Mouse (Mus musculus) heart, embryonic 12.5 days (tissue): ENCODE data around the gene A830031A19Rik. TPM values are rescaled to one million over a fixed set of nuclear protein-coding genes. Genes with fewer than 3 reads are reported as not detected.
A peak's percentile ranks its signal among the peaks of the same experiment; 100 is the strongest.

Experiments
- ATAC-seq: fragments of 200-750 bp; cut with Nextera tagmentation; 2 replicates; pipeline ENCODE4 v1.8.0; 2017; ENCODE audit warnings: moderate TSS enrichment, moderate library complexity; ENCODE audit not compliant: insufficient number of reproducible peaks, low FRiP score
- H3K27ac ChIP-seq: fragments of 300-500 bp; sonication (generic); 2 replicates; pipeline ENCODE4 v1.5.1; 2016; ENCODE audit warnings: mild to moderate bottlenecking, moderate library complexity; ENCODE audit not compliant: poor library complexity, severe bottlenecking
- H3K27me3 ChIP-seq: fragments of 300-500 bp; sonication (generic); replicated peaks from 2 replicates; pipeline ENCODE4 v1.6.1; 2016; ENCODE audit warnings: mild to moderate bottlenecking, moderate library complexity
- H3K36me3 ChIP-seq: fragments of 300-500 bp; sonication (generic); 2 replicates; pipeline ENCODE4 v1.6.1; 2016; ENCODE audit warnings: mild to moderate bottlenecking, moderate library complexity
- H3K4me1 ChIP-seq: fragments of 300-500 bp; sonication (generic); replicated peaks from 2 replicates; pipeline ENCODE4 v1.6.1; 2016; ENCODE audit warnings: mild to moderate bottlenecking
- H3K4me2 ChIP-seq: fragments of 300-500 bp; sonication (generic); 2 replicates; pipeline ENCODE4 v1.6.1; 2016; ENCODE audit warnings: mild to moderate bottlenecking, moderate library complexity
- H3K4me3 ChIP-seq: fragments of 300-500 bp; sonication (generic); 2 replicates; pipeline ENCODE4 v1.5.1; 2016; ENCODE audit warnings: mild to moderate bottlenecking
- H3K9ac ChIP-seq: fragments of 300-500 bp; sonication (generic); 2 replicates; pipeline ENCODE4 v1.6.1; 2016; ENCODE audit warnings: mild to moderate bottlenecking, moderate library complexity
- H3K9me3 ChIP-seq: fragments of 300-500 bp; sonication (generic); replicated peaks from 2 replicates; pipeline ENCODE4 v1.6.1; 2016; ENCODE audit warnings: mild to moderate bottlenecking, moderate library complexity
- WGBS: fragments of 180-500 bp; shearing (Covaris S2); methylation state at CpG from one replicate; pipeline ENCODE4 v1.1.7; 2016; 5-methylcytosine and 5-hydroxymethylcytosine counted together
- polyA plus RNA-seq: library from polyadenylated mRNA; unstranded; fragments of >200 nt; fragmentation: Nextera tagmentation; extraction: Ambion mirVana; gene quantifications from 2 replicates; pipeline ENCODE4 v1.2.1, GENCODE M21; 2016

Gene A830031A19Rik
- polyA plus RNA-seq, 1 experiment from 2014 or later: not detected

GRCm38 (mm10) chr11:24107414-24107813, 32.6 kb upstream of the A830031A19Rik start:
- no peaks in the 10 kb centered on the region for H3K9me3 ChIP-seq
- no peak overlapping the region for H3K27ac ChIP-seq
- 82% methylated on average over 5 of the region's 5 CpGs for WGBS
- ATAC-seq: no peak
- peaks cover 49% of the 10 kb centered on the region for H3K4me1 ChIP-seq
- H3K9ac ChIP-seq: no peak overlapping the region
- H3K36me3 ChIP-seq: no peaks in the 10 kb centered on the region
- H3K27me3 ChIP-seq: no peaks in the 10 kb centered on the region
- H3K4me2 ChIP-seq: no peak overlapping the region
- H3K4me3 ChIP-seq: no peak overlapping the region

- Histone ChIP-seq H3K9ac (no peak overlapping the region), H3K4me1 (peaks cover 55% of the 10 kb centered on the region), H3K4me3 (no peak overlapping the region), H3K36me3 (no peaks in the 10 kb centered on the region), H3K27ac (no peak overlapping the region), H3K9me3 (no peaks in the 10 kb centered on the region), H3K4me2 (no peak overlapping the region), H3K27me3 (no peaks in the 10 kb centered on the region)
- WGBS: 71% methylated on average over 6 of the region's 6 CpGs
- no peak for ATAC-seq
Observed at GRCm38 (mm10) chr11:24103128-24103742, 28.4 kb upstream of the A830031A19Rik start.

GRCm38 (mm10) chr11:24102372-24102771, 27.5 kb upstream of the A830031A19Rik start:
- no peak overlapping the region for H3K4me3 ChIP-seq
- H3K9me3 ChIP-seq: no peaks in the 10 kb centered on the region
- no peak overlapping the region for H3K9ac ChIP-seq
- H3K4me2 ChIP-seq: no peak overlapping the region
- H3K4me1 ChIP-seq: peaks cover 51% of the 10 kb centered on the region
- H3K36me3 ChIP-seq: no peaks in the 10 kb centered on the region
- 48% methylated on average over 2 of the region's 2 CpGs for WGBS
- H3K27me3 ChIP-seq: no peaks in the 10 kb centered on the region
- H3K27ac ChIP-seq: no peak overlapping the region
- no peak for ATAC-seq

GRCm38 (mm10) chr11:24101625-24102024, 26.8 kb upstream of the A830031A19Rik start:
- H3K27ac ChIP-seq: no peak overlapping the region
- H3K4me1 ChIP-seq: peaks cover 50% of the 10 kb centered on the region
- no peaks in the 10 kb centered on the region for H3K27me3 ChIP-seq
- H3K4me2 ChIP-seq: no peak overlapping the region
- WGBS: 60% methylated on average over 3 of the region's 3 CpGs
- ATAC-seq: no peak
- no peak overlapping the region for H3K9ac ChIP-seq
- H3K36me3 ChIP-seq: no peaks in the 10 kb centered on the region
- H3K9me3 ChIP-seq: no peaks in the 10 kb centered on the region
- H3K4me3 ChIP-seq: no peak overlapping the region

GRCm38 (mm10) chr11:24100449-24101070, 25.7 kb upstream of the A830031A19Rik start:
- Histone ChIP-seq H3K9ac (peak overlapping the region; percentile 61; the same call in 1 of the 2 replicates), H3K4me1 (peaks cover 50% of the 10 kb centered on the region), H3K4me3 (no peak overlapping the region), H3K4me2 (peak overlapping the region; percentile 11), H3K9me3 (no peaks in the 10 kb centered on the region), H3K36me3 (no peaks in the 10 kb centered on the region), H3K27me3 (no peaks in the 10 kb centered on the region), H3K27ac (peak overlapping the region; percentile 71)
- WGBS: 50% methylated on average over 4 of the region's 4 CpGs
- ATAC-seq: 0 out of 2 replicates have a peak, but pooled peaks have one; percentile 48

- Histone ChIP-seq H3K4me3 (no peak overlapping the region), H3K27ac (peak overlapping the region; percentile 73), H3K4me2 (peak overlapping the region; percentile 11), H3K4me1 (peaks cover 55% of the 10 kb centered on the region), H3K27me3 (no peaks in the 10 kb centered on the region), H3K9ac (no peak overlapping the region), H3K9me3 (no peaks in the 10 kb centered on the region), H3K36me3 (no peaks in the 10 kb centered on the region)
- peak; percentile 59; the same call in 1 of the 2 replicates for ATAC-seq
- 35% methylated on average over 5 of the region's 7 CpGs for WGBS
Observed at GRCm38 (mm10) chr11:24099886-24100293, 25.0 kb upstream of the A830031A19Rik start.

- Histone ChIP-seq H3K27me3 (no peaks in the 10 kb centered on the region), H3K9me3 (no peaks in the 10 kb centered on the region), H3K4me2 (no peak overlapping the region), H3K9ac (no peak overlapping the region), H3K4me3 (no peak overlapping the region), H3K36me3 (no peaks in the 10 kb centered on the region), H3K27ac (no peak overlapping the region), H3K4me1 (peaks cover 62% of the 10 kb centered on the region)
- WGBS: 84% methylated on average over 10 of the region's 10 CpGs
- no peak for ATAC-seq
Observed at GRCm38 (mm10) chr11:24099215-24099614, 24.4 kb upstream of the A830031A19Rik start.

- Histone ChIP-seq H3K4me1 (peaks cover 64% of the 10 kb centered on the region), H3K9ac (no peak overlapping the region), H3K27ac (no peak overlapping the region), H3K4me3 (no peak overlapping the region), H3K36me3 (no peaks in the 10 kb centered on the region), H3K4me2 (no peak overlapping the region), H3K9me3 (no peaks in the 10 kb centered on the region), H3K27me3 (no peaks in the 10 kb centered on the region)
- 45% methylated on average over 3 of the region's 3 CpGs for WGBS
- ATAC-seq: no peak
Observed at GRCm38 (mm10) chr11:24098662-24099061, 23.8 kb upstream of the A830031A19Rik start.

GRCm38 (mm10) chr11:24098069-24098468, 23.2 kb upstream of the A830031A19Rik start:
- Histone ChIP-seq H3K27me3 (no peaks in the 10 kb centered on the region), H3K4me1 (peaks cover 59% of the 10 kb centered on the region), H3K27ac (no peak overlapping the region), H3K4me2 (no peak overlapping the region), H3K4me3 (no peak overlapping the region), H3K9me3 (no peaks in the 10 kb centered on the region), H3K36me3 (no peaks in the 10 kb centered on the region), H3K9ac (no peak overlapping the region)
- ATAC-seq: no peak
- WGBS: 84% methylated on average over 5 of the region's 5 CpGs

- no peaks in the 10 kb centered on the region for H3K27me3 ChIP-seq
- no peak overlapping the region for H3K4me2 ChIP-seq
- H3K4me1 ChIP-seq: peaks cover 54% of the 10 kb centered on the region
- no peaks in the 10 kb centered on the region for H3K9me3 ChIP-seq
- no peak overlapping the region for H3K4me3 ChIP-seq
- H3K36me3 ChIP-seq: no peaks in the 10 kb centered on the region
- ATAC-seq: no peak
- H3K9ac ChIP-seq: no peak overlapping the region
- no peak overlapping the region for H3K27ac ChIP-seq
- 79% methylated on average over 6 of the region's 6 CpGs for whole genome bisulfite sequencing
Observed at GRCm38 (mm10) chr11:24097026-24097425, 22.2 kb upstream of the A830031A19Rik start.

- H3K4me1 ChIP-seq: peaks cover 52% of the 10 kb centered on the region
- no peak for ATAC-seq
Observed at GRCm38 (mm10) chr11:24096483-24096882, 21.6 kb upstream of the A830031A19Rik start.

More at GRCm38 (mm10) chr11:24096483-24096882, 21.6 kb upstream of the A830031A19Rik start:
- H3K9ac ChIP-seq: no peak overlapping the region
- H3K4me3 ChIP-seq: no peak overlapping the region
- no peaks in the 10 kb centered on the region for H3K36me3 ChIP-seq
- 52% methylated on average over 6 of the region's 6 CpGs for WGBS
- H3K4me2 ChIP-seq: no peak overlapping the region
- H3K27me3 ChIP-seq: no peaks in the 10 kb centered on the region
- no peaks in the 10 kb centered on the region for H3K9me3 ChIP-seq
- no peak overlapping the region for H3K27ac ChIP-seq
